Mouse (Mus musculus) layer of hippocampus, adult 2 months (tissue): ENCODE results near the gene Gpr3. TPM values are rescaled to one million over a fixed set of nuclear protein-coding genes. Genes with fewer than 3 reads are reported as not detected.
A peak's percentile ranks its signal among the peaks of the same experiment; 100 is the strongest.

ENCODE experiments used
- DNase-seq, 2 experiments: peaks; one replicate each; pipeline ENCODE4 v3.0.0; 2022; ENCODE audit warnings: low spot score in 2 of 2
- H3K27ac ChIP-seq: fragments of 200-600 bp; 2 replicates; pipeline ENCODE4 v1.8.1; 2022
- H3K4me3 ChIP-seq: fragments of 200-600 bp; 2 replicates; pipeline ENCODE4 v1.8.1; 2022; ENCODE audit warnings: mild to moderate bottlenecking
- CTCF ChIP-seq: fragments of 200-600 bp; conservative IDR thresholded peaks from 2 replicates; pipeline ENCODE4 v1.8.1; 2022; ENCODE audit warnings: antibody characterized with exemption, mild to moderate bottlenecking, moderate library complexity
- total RNA-seq, 2 experiments: library from RNA; stranded (reverse); gene quantifications; 2 replicates each; pipeline ENCODE4 v1.2.3; 2021

Gene Gpr3
- total RNA-seq, 2 experiments from 2014 or later, result 5.0 to 5.3 TPM

- no peak for TF ChIP-seq CTCF
- Histone ChIP-seq H3K27ac (no peak overlapping the region), H3K4me3 (no peak overlapping the region)
- no peak for DNase-seq
Observed at GRCm38 (mm10) chr4:133202254-133202653, 10.1 kb downstream of the Gpr3 start.

- peak; percentile 72 for TF ChIP-seq CTCF
- DNase-seq, result no peak
- H3K27ac ChIP-seq, result peak overlapping the region; percentile 82
- no peak overlapping the region for H3K4me3 ChIP-seq
Observed at GRCm38 (mm10) chr4:133201006-133201771, 11.1 kb downstream of the Gpr3 start.

GRCm38 (mm10) chr4:133200343-133200742 lies 12.0 kb downstream of the Gpr3 start:
- Histone ChIP-seq H3K4me3 (peak overlapping the region; percentile 8), H3K27ac (peak overlapping the region; percentile 82)
- TF ChIP-seq CTCF, result no peak
- peak in 1 of 2 experiments; percentile 66 for DNase-seq

DNA sequence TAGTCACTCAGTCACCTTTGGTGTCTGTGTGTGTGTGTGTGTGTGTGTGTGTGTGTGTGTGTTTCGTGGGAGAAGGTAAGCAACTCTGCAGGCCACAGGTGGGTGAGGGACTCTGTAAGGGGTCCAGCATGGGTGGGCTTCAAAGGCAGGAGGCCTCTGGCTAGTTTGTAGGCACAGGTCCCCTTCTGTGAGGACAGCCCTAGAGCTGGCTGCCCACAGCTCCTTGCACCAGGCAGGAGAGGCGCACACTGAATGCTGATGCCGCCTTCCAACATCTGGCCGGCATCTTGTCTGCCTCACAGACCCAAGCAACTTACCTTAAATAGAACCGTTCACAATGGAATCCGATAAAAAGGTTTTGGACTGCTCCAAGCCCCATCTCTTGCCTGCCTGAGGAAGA lies 12.6 kb downstream of the Gpr3 start:
- no peak overlapping the region for H3K4me3 ChIP-seq
- peak overlapping the region; percentile 82; the same call in 1 of the 2 replicates for H3K27ac ChIP-seq
- TF ChIP-seq CTCF, result no peak
- no peak for DNase-seq

GRCm38 (mm10) chr4:133198337-133199180 lies 13.8 kb downstream of the Gpr3 start:
- DNase-seq, result no peak
- no peak for TF ChIP-seq CTCF
- Histone ChIP-seq H3K4me3 (no peak overlapping the region), H3K27ac (peak overlapping the region; percentile 72)

GRCm38 (mm10) chr4:133197801-133198286 lies 14.5 kb downstream of the Gpr3 start:
- Histone ChIP-seq H3K4me3 (no peak overlapping the region), H3K27ac (peak overlapping the region; percentile 72)
- no peak for DNase-seq
- no peak for TF ChIP-seq CTCF

GRCm38 (mm10) chr4:133197355-133197754 lies 15.0 kb downstream of the Gpr3 start:
- TF ChIP-seq CTCF, result no peak
- DNase-seq, result no peak
- no peak overlapping the region for H3K4me3 ChIP-seq
- H3K27ac ChIP-seq, result peak overlapping the region; percentile 72

DNA sequence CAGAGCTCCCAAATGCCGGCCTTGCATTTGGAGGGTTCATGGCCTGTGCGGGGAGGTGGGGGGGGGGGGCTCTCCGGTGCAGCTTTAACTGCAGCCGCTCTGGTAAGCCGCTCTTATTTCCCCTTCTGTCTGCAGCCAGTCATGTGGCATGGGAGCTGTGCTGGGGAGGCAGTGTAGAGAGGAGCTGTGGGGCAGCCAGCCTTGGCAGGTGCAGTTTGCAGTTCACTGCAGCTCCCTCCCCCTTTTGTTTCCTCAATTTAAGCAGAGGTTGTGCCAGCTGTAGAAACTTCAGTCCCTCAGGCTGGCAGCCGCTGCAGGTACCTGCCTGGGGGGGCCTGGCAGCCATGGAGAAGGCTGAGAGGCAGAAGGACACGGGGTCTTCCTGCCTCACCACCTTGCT lies 15.5 kb downstream of the Gpr3 start:
- DNase-seq, result no peak
- peak overlapping the region; percentile 72 for H3K27ac ChIP-seq
- H3K4me3 ChIP-seq, result no peak overlapping the region
- TF ChIP-seq CTCF, result no peak

- H3K4me3 ChIP-seq, result no peak overlapping the region
- peak overlapping the region; percentile 72 for H3K27ac ChIP-seq
- no peak for DNase-seq
- no peak for TF ChIP-seq CTCF
Observed at GRCm38 (mm10) chr4:133196136-133196535, 16.2 kb downstream of the Gpr3 start.

- no peak overlapping the region for H3K4me3 ChIP-seq
- DNase-seq, result no peak
- no peak for TF ChIP-seq CTCF
- no peak overlapping the region for H3K27ac ChIP-seq
Observed at GRCm38 (mm10) chr4:133195014-133195413, 17.3 kb downstream of the Gpr3 start.

DNA sequence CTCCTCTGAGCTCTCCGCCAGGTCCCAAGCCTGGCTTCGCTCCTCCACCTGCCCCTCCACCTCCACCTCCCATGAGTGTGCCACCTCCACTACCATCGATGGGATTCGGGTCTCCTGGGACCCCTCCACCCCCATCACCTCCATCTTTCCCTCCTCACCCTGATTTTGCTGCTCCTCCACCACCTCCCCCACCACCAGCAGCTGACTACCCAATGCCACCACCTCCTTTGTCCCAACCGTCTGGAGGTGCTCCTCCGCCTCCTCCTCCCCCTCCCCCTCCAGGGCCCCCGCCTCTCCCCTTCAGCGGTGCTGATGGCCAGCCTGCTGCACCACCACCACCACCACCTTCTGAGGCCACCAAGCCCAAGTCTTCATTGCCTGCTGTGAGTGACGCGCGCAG lies 17.9 kb downstream of the Gpr3 start:
- TF ChIP-seq CTCF, result no peak
- no peak overlapping the region for H3K27ac ChIP-seq
- DNase-seq, result no peak
- H3K4me3 ChIP-seq, result no peak overlapping the region

DNA sequence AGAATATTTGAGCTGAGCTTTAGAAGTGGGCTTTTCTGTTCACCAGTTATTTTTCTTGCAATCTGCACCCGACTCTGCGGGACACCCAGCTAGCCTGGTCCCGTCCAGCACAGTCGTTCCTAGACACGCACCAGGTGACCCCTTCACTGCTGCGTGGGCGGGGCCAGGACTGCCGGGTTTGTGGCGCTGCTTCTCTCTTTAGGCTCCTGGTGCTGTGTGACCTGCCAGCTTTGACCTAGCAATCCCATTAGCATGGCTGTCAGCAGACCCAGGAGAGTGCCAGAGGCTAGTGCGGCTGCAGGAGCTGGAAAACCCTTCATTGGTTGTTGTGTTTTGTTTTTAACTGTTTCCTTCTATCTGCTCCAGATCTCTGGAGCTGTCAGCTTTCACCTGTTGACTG lies 22.9 kb downstream of the Gpr3 start:
- no peak overlapping the region for H3K27ac ChIP-seq
- TF ChIP-seq CTCF, result no peak
- no peak for DNase-seq
- H3K4me3 ChIP-seq, result no peak overlapping the region

DNA sequence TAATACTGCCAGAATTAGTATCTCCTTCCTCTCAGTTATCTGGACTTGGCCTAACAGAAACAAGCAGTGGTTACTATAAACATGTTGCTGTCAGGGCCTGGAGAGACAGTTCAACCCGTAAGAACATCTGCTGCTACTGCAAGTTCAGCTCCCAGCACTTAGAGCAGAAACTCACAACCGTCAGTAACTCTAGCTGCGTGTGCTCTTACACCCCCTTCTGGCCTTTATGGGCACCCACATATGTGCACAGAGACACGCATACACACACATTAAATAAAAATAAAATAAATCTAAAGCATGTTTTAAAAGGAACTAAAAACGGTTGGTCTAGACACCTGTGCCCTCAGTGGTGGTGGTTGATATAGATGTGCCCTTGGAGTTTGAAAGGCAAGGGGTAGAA lies 25.5 kb downstream of the Gpr3 start:
- H3K27ac ChIP-seq, result no peak overlapping the region
- no peak overlapping the region for H3K4me3 ChIP-seq
- TF ChIP-seq CTCF, result peak; percentile 33
- no peak for DNase-seq
